Mouse (Mus musculus): ENCODE results near the gene Slc6a2. TPM values are rescaled to one million over a fixed set of nuclear protein-coding genes. Genes with fewer than 3 reads are reported as not detected.

Slc6a2 gene
- 0.03 TPM in 1 of 2 replicates, not detected in the other for polyA plus RNA-seq (2016; fragmentation: Nextera tagmentation; extraction: Ambion mirVana)

DNA sequence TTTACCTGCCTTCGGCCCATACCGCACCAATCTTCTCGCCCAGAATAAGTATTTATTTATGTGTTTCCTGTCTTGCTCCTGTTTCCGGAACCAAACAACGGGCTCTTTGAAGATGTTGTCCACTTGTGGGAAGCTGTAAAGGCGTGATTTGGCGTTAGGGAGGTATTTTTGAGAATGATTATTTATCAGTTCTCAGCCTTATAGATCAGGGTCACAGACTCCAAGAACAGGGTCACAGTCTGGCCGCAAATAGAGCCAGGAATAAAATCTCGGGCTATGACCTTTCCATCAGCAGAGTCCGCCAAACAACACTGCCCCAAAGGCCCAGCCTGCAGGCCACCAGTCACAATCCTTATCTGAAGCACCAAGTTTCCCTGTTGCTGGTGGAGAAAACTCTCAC is at the start of gene Slc6a2:
TSS of gene Slc6a2 (plus strand) at position 301 of the 400 bp plus-strand sequence.
- 74% methylated on average over 10 of the region's 10 CpGs for WGBS
- ATAC-seq (ENCODE audit: low FRiP score): no peak
- Histone ChIP-seq H3K4me3 (replicated peaks) (peak within 1 kb of the TSS; percentile 42), H3K27me3 (peaks cover 67% of the 10 kb centered on the region), H3K27ac (no peak within 1 kb of the TSS), H3K4me2 (peak within 1 kb of the TSS; percentile 66), H3K9ac (peak within 1 kb of the TSS; percentile 29; the same call in 1 of the 2 replicates), H3K9me3 (no peaks in the 10 kb centered on the region), H3K4me1 (peaks cover 14% of the 10 kb centered on the region), H3K36me3 (replicated peaks) (no peaks in the 10 kb centered on the region)

DNA sequence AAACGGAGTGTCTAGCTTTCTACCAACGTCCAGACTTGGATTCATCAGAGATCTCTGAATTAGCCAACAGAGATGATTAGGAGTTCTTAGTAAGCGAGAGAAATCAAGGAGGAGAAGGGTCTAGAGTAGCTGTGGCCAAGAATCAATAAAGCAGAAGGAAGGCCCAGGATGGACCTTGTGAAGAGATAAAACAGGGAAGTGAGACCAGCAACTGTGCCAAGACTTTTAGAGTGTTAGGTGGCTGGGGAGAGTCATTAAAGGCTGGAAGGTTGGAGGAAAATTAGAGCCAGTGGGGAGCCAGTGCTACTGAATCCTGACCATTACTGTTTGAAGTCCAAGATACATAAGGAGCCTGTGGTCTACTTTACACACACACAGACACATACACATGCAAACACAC is 48.4 kb upstream of the Slc6a2 start:
- H3K4me3 ChIP-seq (replicated peaks): no peak overlapping the region
- H3K36me3 ChIP-seq (replicated peaks): no peaks in the 10 kb centered on the region
- H3K27ac ChIP-seq: no peak overlapping the region
- no peak overlapping the region for H3K9ac ChIP-seq
- H3K4me1 ChIP-seq: no peaks in the 10 kb centered on the region
- no peak overlapping the region for H3K4me2 ChIP-seq
- ATAC-seq (ENCODE audit: low FRiP score): no peak
- no peaks in the 10 kb centered on the region for H3K27me3 ChIP-seq
- 74% methylated on average over 3 of the region's 3 CpGs for WGBS
- no peaks in the 10 kb centered on the region for H3K9me3 ChIP-seq

DNA sequence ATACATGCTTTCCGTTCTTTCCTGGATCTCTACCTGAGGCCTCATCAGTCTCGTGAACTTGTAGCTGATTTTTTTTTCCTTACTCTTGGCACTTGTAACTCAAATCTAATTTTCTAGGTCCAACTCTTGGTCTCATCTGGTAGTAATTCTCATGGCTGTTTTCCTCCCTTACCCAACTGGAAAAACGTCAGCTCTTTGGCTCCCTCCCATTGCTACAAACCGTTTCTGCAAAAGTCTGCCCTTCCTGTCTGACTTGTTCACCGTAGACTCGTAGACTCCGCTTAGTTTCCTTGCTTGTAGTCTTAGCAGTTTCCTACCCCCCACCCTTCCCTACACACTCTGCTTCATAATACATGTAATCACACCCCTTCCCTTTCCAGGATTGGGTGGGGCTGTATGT is 46.5 kb upstream of the Slc6a2 start:
- no peak for ATAC-seq (ENCODE audit: low FRiP score)
- 85% methylated on average over 7 of the region's 7 CpGs for WGBS
- H3K4me3 ChIP-seq (replicated peaks): no peak overlapping the region

DNA sequence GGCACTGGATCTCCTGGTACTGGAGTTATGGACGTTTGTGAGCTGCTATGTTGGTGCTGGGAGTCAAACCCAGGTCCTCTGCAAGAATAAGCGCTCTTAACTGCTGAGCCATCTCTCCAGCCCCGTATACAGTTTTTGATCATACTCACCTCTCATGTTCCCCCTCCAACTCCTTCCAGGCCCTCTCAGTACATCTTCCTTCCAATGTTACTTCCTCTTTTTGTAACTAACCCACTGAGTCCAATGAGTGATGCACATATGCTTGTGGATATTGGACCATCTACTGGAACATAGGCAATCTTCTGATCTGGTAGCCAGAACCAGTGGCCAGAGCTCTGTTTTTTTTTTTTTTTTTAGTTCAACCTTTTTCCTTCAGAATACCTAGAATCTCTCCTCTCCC is 43.8 kb upstream of the Slc6a2 start:
- H3K4me2 ChIP-seq: no peak overlapping the region
- no peaks in the 10 kb centered on the region for H3K4me1 ChIP-seq
- H3K27ac ChIP-seq: no peak overlapping the region
- no peak overlapping the region for H3K9ac ChIP-seq
- H3K4me3 ChIP-seq (replicated peaks): no peak overlapping the region
- no peaks in the 10 kb centered on the region for H3K27me3 ChIP-seq
- no peaks in the 10 kb centered on the region for H3K36me3 ChIP-seq (replicated peaks)
- H3K9me3 ChIP-seq: no peaks in the 10 kb centered on the region
- WGBS: 79% methylated on average over 3 of the region's 3 CpGs
- ATAC-seq (ENCODE audit: low FRiP score): no peak

More for the DNA sequence above, 46.5 kb upstream of the Slc6a2 start:
- no peaks in the 10 kb centered on the region for H3K27me3 ChIP-seq
- no peaks in the 10 kb centered on the region for H3K9me3 ChIP-seq
- no peaks in the 10 kb centered on the region for H3K4me1 ChIP-seq
- no peak overlapping the region for H3K9ac ChIP-seq
- H3K27ac ChIP-seq: no peak overlapping the region
- H3K36me3 ChIP-seq (replicated peaks): no peaks in the 10 kb centered on the region
- H3K4me2 ChIP-seq: no peak overlapping the region

DNA sequence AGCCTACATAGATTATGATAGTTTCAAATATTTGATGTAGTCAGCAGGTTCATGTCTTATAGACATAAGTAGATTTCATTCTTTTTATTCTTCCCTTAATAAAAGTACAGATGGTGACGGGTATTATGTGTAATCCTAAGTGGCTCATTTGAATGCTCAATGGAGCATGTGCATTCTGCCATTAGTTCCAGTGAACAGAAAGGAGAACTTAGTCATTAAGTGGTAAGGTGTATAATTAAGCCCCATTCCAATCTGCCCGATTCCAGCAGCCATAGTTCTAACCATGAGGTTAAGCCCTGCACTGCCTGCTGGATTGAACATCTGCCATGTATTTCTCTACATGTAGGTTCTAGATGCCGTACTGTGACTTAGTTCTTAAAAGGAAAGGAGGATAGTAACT is 38.1 kb upstream of the Slc6a2 start:
- Histone ChIP-seq H3K4me1 (no peaks in the 10 kb centered on the region), H3K4me2 (no peak overlapping the region), H3K9me3 (no peaks in the 10 kb centered on the region), H3K27me3 (no peaks in the 10 kb centered on the region), H3K36me3 (replicated peaks) (no peaks in the 10 kb centered on the region), H3K4me3 (replicated peaks) (no peak overlapping the region), H3K27ac (no peak overlapping the region), H3K9ac (no peak overlapping the region)
- WGBS: 61% methylated on average over 3 of the region's 3 CpGs
- ATAC-seq (ENCODE audit: low FRiP score): no peak

DNA sequence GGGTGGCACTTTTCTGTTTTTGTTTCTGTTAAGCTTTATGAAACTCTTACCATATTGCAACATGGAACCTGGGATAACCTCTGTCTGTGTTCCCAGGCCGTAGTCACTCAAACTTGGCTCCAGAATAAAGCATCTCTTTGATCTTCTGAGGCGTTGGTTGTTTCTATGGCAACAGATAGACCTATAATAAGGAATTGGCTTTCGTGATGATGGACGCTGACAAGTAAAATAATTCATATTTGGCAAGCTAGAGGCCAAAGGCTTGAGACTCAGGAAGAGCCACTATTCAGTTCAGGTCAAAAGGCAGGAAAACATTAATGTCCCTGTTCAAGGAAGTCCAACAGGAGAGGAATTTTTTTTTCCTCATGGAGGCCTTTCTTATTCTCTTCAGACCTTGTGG is 30.9 kb upstream of the Slc6a2 start:
- WGBS: 80% methylated on average over 4 of the region's 4 CpGs
- no peaks in the 10 kb centered on the region for H3K4me1 ChIP-seq
- no peaks in the 10 kb centered on the region for H3K9me3 ChIP-seq
- no peaks in the 10 kb centered on the region for H3K27me3 ChIP-seq
- no peak overlapping the region for H3K9ac ChIP-seq
- no peak overlapping the region for H3K27ac ChIP-seq
- no peak overlapping the region for H3K4me3 ChIP-seq (replicated peaks)
- ATAC-seq (ENCODE audit: low FRiP score): no peak
- H3K4me2 ChIP-seq: no peak overlapping the region
- no peaks in the 10 kb centered on the region for H3K36me3 ChIP-seq (replicated peaks)

DNA sequence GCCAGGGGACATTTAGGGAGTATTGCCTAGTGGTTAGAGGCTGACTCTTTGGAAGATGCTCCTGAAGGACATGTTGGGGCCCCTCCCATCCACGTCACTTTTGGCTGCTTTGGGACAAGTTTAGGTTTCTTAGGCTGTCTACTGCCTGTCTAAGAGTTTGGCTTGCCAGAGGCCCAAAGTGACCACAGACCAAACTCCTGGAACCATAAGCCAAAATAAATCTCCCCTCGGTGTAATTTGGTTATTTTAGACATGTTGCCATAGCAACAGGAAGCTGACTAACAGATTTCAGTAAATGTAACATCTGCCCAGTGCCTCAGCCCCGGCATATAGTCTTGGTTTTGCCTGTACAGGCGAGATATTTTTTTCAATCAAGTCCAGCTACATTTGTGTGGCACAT is 21.8 kb upstream of the Slc6a2 start:
- 87% methylated on average over 4 of the region's 4 CpGs for WGBS
- no peak overlapping the region for H3K9ac ChIP-seq
- H3K9me3 ChIP-seq: no peaks in the 10 kb centered on the region
- no peaks in the 10 kb centered on the region for H3K4me1 ChIP-seq
- no peak overlapping the region for H3K4me3 ChIP-seq (replicated peaks)
- no peak for ATAC-seq (ENCODE audit: low FRiP score)
- H3K36me3 ChIP-seq (replicated peaks): no peaks in the 10 kb centered on the region
- H3K27me3 ChIP-seq: no peaks in the 10 kb centered on the region
- H3K4me2 ChIP-seq: no peak overlapping the region
- H3K27ac ChIP-seq: no peak overlapping the region

DNA sequence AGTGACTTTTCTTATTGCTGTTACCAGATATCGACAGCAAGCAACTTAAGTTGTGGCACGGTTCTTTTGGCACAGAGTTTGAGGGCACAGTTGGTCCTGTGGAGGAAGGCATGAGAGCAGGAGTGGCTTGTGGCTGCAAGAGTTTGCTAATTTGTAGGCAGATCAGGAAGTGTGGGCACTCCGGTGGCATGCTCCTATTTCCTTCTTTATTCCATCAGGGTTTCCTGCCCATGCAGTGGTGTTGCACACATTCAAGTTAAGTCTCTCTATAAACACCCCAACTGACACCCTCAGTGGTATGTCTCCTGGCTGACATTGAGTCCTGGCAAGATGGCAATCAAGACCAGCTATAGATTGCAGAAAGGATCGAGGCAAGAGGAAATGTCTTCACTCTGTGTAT is 10.8 kb upstream of the Slc6a2 start:
- Histone ChIP-seq H3K9ac (no peak overlapping the region), H3K27me3 (no peaks in the 10 kb centered on the region), H3K27ac (no peak overlapping the region), H3K4me1 (no peaks in the 10 kb centered on the region), H3K9me3 (no peaks in the 10 kb centered on the region), H3K4me2 (no peak overlapping the region), H3K4me3 (replicated peaks) (no peak overlapping the region), H3K36me3 (replicated peaks) (no peaks in the 10 kb centered on the region)
- 86% methylated on average over 4 of the region's 4 CpGs for WGBS
- ATAC-seq (ENCODE audit: low FRiP score): no peak

DNA sequence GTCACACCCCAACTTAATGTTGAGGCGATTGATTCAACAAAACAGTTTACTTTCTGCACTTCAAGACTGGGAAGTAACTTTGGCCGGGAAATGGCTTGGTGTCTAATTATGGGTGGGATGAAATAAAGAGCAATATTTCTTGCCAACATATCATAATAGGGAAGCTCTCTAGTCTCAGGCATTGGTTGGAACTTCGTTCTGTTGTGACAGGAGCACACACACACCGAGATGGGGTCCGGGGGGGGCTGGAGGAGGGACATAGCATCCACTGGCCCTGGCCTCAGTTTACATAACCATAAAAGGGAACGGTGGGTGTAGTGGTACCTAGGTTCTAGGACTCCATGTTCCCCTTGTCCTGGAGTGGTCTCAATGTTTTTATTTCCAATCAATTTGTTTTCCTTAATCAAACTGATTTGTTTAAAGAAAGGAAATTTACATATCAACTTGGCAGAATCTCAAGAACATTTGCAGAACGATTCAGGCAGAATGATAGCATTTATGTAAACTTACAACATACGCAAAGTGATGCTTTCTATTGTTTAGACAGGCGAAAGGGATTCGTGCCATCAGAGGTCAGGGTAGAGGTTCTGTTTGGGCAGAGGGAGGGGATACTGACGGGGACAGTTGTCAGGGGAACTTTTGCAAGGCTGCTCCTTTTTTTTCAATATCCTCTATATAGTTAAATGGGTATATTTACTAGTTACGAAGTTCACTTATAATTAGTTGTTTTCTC is 9.1 kb upstream of the Slc6a2 start:
- WGBS: 83% methylated on average over 12 of the region's 12 CpGs
- Histone ChIP-seq H3K9me3 (no peaks in the 10 kb centered on the region), H3K4me2 (no peak overlapping the region), H3K9ac (no peak overlapping the region), H3K27me3 (0 out of 2 replicates have a peak, but pooled peaks cover under 1% of the 10 kb centered on the region), H3K36me3 (replicated peaks) (no peaks in the 10 kb centered on the region), H3K4me1 (no peaks in the 10 kb centered on the region), H3K4me3 (replicated peaks) (no peak overlapping the region), H3K27ac (no peak overlapping the region)
- ATAC-seq (ENCODE audit: low FRiP score): no peak

DNA sequence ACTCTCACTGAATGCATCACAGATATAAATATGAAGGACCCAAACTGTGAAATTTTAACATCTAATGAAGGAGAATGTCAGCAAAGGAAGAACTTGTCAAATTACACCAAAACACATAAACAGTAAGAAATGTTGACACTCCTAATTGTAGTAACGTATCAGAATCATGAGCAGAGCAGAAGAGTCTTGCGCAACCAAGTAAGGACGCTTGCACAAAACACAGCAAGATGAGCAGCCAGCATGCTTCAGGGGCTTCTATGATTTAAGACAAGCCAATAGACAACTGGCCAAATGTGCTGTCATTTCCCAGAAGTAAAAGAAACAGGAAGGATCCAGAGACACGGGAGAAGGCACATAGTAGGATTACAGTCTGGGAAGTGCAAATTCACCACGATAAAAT is 5.8 kb upstream of the Slc6a2 start:
- Histone ChIP-seq H3K9me3 (no peaks in the 10 kb centered on the region), H3K4me3 (replicated peaks) (no peak overlapping the region), H3K36me3 (replicated peaks) (no peaks in the 10 kb centered on the region), H3K27me3 (peaks cover 19% of the 10 kb centered on the region), H3K4me1 (no peaks in the 10 kb centered on the region), H3K27ac (no peak overlapping the region), H3K4me2 (no peak overlapping the region), H3K9ac (no peak overlapping the region)
- WGBS: 88% methylated on average over 5 of the region's 5 CpGs
- no peak for ATAC-seq (ENCODE audit: low FRiP score)

DNA sequence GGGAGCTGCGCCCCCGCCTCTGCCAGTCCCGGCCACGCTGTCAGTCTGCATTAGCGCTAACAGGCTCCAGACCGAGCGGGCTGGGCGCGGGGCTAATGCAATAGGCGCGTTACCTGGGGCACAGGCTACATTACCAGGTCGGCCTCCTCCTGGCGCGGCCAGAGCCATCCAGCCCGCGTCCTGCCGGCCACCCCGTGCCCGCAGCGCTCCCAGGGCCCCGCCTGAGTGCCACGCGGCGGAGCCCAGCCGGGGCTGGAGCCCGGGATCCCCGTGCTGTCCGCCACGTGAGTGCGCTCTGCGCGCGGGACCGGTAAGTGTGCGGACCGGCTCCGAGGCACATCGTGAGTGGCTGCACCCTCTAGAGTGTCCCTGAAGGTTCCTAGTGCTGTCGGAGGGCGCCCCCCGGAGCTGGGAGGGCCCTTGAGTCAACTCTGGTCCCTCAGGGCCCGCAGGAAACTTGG is 602 bp downstream of the Slc6a2 start:
- Histone ChIP-seq H3K4me3 (replicated peaks) (peak overlapping the region; percentile 42), H3K9ac (peak overlapping the region; percentile 29; the same call in 1 of the 2 replicates), H3K36me3 (replicated peaks) (no peaks in the 10 kb centered on the region), H3K27me3 (peaks cover 67% of the 10 kb centered on the region), H3K4me2 (peak overlapping the region; percentile 66), H3K9me3 (no peaks in the 10 kb centered on the region), H3K4me1 (peaks cover 14% of the 10 kb centered on the region), H3K27ac (no peak overlapping the region)
- ATAC-seq (ENCODE audit: low FRiP score): no peak
- WGBS: 1% methylated on average over 42 of the region's 42 CpGs

DNA sequence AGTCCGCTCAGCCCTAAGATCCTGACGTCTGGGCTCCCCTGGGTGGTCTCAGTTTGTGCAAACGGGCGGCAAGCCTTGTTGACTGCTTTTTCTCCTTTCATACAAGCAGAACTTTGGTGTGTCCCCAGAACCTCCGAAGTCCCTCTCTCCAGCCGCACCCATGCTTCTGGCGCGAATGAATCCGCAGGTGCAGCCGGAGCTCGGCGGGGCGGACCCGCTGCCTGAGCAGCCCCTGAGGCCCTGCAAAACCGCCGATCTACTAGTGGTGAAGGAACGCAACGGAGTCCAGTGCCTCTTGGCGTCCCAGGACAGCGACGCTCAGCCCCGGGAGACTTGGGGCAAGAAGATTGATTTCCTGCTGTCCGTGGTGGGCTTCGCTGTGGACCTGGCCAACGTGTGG is 1.2 kb downstream of the Slc6a2 start:
- peak overlapping the region; percentile 42 for H3K4me3 ChIP-seq (replicated peaks)
- ATAC-seq (ENCODE audit: low FRiP score): no peak
- H3K27ac ChIP-seq: no peak overlapping the region
- no peaks in the 10 kb centered on the region for H3K36me3 ChIP-seq (replicated peaks)
- peaks cover 14% of the 10 kb centered on the region for H3K4me1 ChIP-seq
- WGBS: 3% methylated on average over 25 of the region's 25 CpGs
- H3K27me3 ChIP-seq: peaks cover 64% of the 10 kb centered on the region
- no peak overlapping the region for H3K9ac ChIP-seq
- peak overlapping the region; percentile 66 for H3K4me2 ChIP-seq
- no peaks in the 10 kb centered on the region for H3K9me3 ChIP-seq

DNA sequence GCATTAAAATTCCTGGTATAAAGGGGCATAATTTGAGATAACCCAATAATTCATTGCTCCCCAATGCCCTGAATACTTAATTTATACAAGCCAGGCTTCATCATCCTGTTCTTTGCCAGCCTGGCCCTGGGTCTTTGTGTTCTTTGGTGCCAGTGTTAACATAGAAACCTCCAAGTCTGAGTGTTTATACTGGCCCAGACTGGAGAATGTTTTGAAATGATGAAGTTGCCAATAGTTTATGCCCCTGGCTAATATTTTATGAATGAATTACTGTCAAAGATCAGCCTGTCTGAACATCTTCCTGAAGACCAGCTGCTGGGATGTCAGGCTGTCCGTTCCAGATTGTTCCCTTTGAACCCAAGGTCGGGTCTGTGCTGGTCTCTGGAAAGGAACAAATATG is 4.7 kb downstream of the Slc6a2 start:
- no peak overlapping the region for H3K27ac ChIP-seq
- H3K4me3 ChIP-seq (replicated peaks): no peak overlapping the region
- 76% methylated on average over 2 of the region's 2 CpGs for whole genome bisulfite sequencing
- no peak for ATAC-seq (ENCODE audit: low FRiP score)
- H3K36me3 ChIP-seq (replicated peaks): no peaks in the 10 kb centered on the region
- peaks cover 43% of the 10 kb centered on the region for H3K27me3 ChIP-seq
- H3K4me1 ChIP-seq: peaks cover 14% of the 10 kb centered on the region
- no peaks in the 10 kb centered on the region for H3K9me3 ChIP-seq
- no peak overlapping the region for H3K9ac ChIP-seq
- no peak overlapping the region for H3K4me2 ChIP-seq
